Mouse (Mus musculus) olfactory bulb, adult 2 months (tissue): ENCODE data around the gene Tspan18.

Experiments used
- CTCF ChIP-seq: fragments of 200-500 bp; IDR thresholded peaks from 2 replicates; pipeline ENCODE4 v1.5.1; 2012; ENCODE audit warnings: low read depth, mild to moderate bottlenecking, low read length, moderate library complexity; ENCODE audit not compliant: insufficient read depth
- POLR2A ChIP-seq: fragments of 200-500 bp; IDR thresholded peaks from 2 replicates; pipeline ENCODE4 v1.6.1; 2012; ENCODE audit warnings: mild to moderate bottlenecking, low read depth, low read length, moderate library complexity; ENCODE audit not compliant: insufficient read depth

DNA sequence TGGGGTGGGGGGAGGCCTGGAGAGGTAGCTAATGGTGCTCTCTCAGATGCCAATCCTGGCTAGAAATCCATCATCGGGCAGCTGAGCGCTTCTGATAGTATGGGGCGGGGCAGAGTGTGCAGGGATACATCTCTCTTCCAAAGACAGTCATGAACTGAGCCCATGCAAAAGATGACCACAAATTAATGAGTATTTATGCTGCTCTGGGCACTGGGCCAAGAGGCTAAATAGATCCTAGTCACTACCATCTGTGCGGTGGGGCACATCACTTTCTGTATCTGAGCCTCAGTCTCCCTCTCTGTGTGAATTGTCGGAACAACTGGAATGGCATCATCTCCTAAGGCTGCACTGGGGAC is 163.5 kb downstream of the Tspan18 start:
- TF ChIP-seq POLR2A (no peak), CTCF (no peak)
